Mouse (Mus musculus): Measurements from ENCODE around the gene Syna. TPM values are rescaled to one million over a fixed set of nuclear protein-coding genes. Genes with fewer than 3 reads are reported as not detected.

Syna gene
- total RNA-seq, 2 experiments from 2014 or later, result not detected

Small RNA genes within 50 kb of the gene (microRNA-seq; reads per million reads assigned to microRNA genes)
- not detected for gene Mir7228

Other genes with a start within 250 kb of the Syna start
- 100 to 1,000 TPM; 194 to 218 TPM for gene Gtf2i, start 245.4 kb downstream of the Syna start, total RNA-seq (2021)
- 10 to 100 TPM; 18.2 to 26.3 TPM for gene Gtf2ird1, start 103.5 kb downstream of the Syna start, total RNA-seq (2021)
- 1 to 10 TPM; 6.9 to 7.9 TPM for gene Clip2, start 7.7 kb downstream of the Syna start, total RNA-seq (2021)
- 10 to 100 TPM; 24.8 TPM for gene Rfc2, start 21.2 kb upstream of the Syna start, total RNA-seq (2021)
- 1 to 10 TPM; 1.7 to 2.0 TPM for gene Lat2, start 54.9 kb upstream of the Syna start, total RNA-seq (2021)
- gene Eif4h, start 79.3 kb upstream of the Syna start, total RNA-seq (2021), result 100 to 1,000 TPM; 135 to 146 TPM
- gene Limk1, start 128.4 kb upstream of the Syna start, total RNA-seq (2021), result 1 to 10 TPM; 4.7 to 5.0 TPM
- 100 to 1,000 TPM; 147 to 183 TPM for gene Eln, start 187.2 kb upstream of the Syna start, total RNA-seq (2021)